Mouse (Mus musculus): ENCODE results near the gene Agpat4. TPM values are rescaled to one million over a fixed set of nuclear protein-coding genes. Genes with fewer than 3 reads are reported as not detected.

The Agpat4 gene
- polyA plus RNA-seq, 1 experiment from 2014 or later = 17.5 TPM

GRCm38 (mm10) chr17:12262851-12263250 lies 144.3 kb downstream of the Agpat4 start:
- H3K4me2 ChIP-seq (ENCODE audit: low read depth, low read length) = no peak overlapping the region
- peaks cover 3% of the 10 kb centered on the region for H3K36me3 ChIP-seq (replicated peaks; ENCODE audit: control insufficient read depth, insufficient read depth, low read depth, low read length)
- no peaks in the 10 kb centered on the region for H3K4me1 ChIP-seq (ENCODE audit: control insufficient read depth, insufficient read depth, low read length)
- WGBS = 89% methylated on average over 8 of the region's 8 CpGs
- no peak overlapping the region for H3K9ac ChIP-seq (replicated peaks; ENCODE audit: low read length)
- no peaks in the 10 kb centered on the region for H3K9me3 ChIP-seq (replicated peaks; ENCODE audit: control insufficient read depth, low read length)
- no peak for DNase-seq (ENCODE audit: low spot score)
- no peak overlapping the region for H3K27ac ChIP-seq (replicated peaks; ENCODE audit: low read depth, low read length)
- H3K4me3 ChIP-seq (ENCODE audit: low read depth, low read length) = no peak overlapping the region
- no peak for ATAC-seq (replicated peaks; ENCODE audit: insufficient number of reproducible peaks, low FRiP score, low TSS enrichment, low read depth)
- H3K27me3 ChIP-seq (ENCODE audit: control insufficient read depth, insufficient read depth, low read length) = no peaks in the 10 kb centered on the region

- H3K4me2 ChIP-seq (ENCODE audit: low read depth, low read length) = no peak overlapping the region
- H3K27ac ChIP-seq (replicated peaks; ENCODE audit: low read depth, low read length) = no peak overlapping the region
- H3K4me3 ChIP-seq (ENCODE audit: low read depth, low read length) = no peak overlapping the region
- ATAC-seq (replicated peaks; ENCODE audit: insufficient number of reproducible peaks, low FRiP score, low TSS enrichment, low read depth) = no peak
- no peak overlapping the region for H3K9ac ChIP-seq (replicated peaks; ENCODE audit: low read length)
- no peaks in the 10 kb centered on the region for H3K9me3 ChIP-seq (replicated peaks; ENCODE audit: control insufficient read depth, low read length)
- H3K27me3 ChIP-seq (ENCODE audit: control insufficient read depth, insufficient read depth, low read length) = no peaks in the 10 kb centered on the region
- WGBS = 85% methylated on average over 13 of the region's 13 CpGs
- no peaks in the 10 kb centered on the region for H3K4me1 ChIP-seq (ENCODE audit: control insufficient read depth, insufficient read depth, low read length)
- no peak for DNase-seq (ENCODE audit: low spot score)
- peaks cover 3% of the 10 kb centered on the region for H3K36me3 ChIP-seq (replicated peaks; ENCODE audit: control insufficient read depth, insufficient read depth, low read depth, low read length)
Observed at GRCm38 (mm10) chr17:12263787-12264186, 145.3 kb downstream of the Agpat4 start.

GRCm38 (mm10) chr17:12264293-12264692 lies 145.8 kb downstream of the Agpat4 start:
- Histone ChIP-seq H3K27ac (replicated peaks; ENCODE audit: low read depth, low read length) (no peak overlapping the region), H3K9me3 (replicated peaks; ENCODE audit: control insufficient read depth, low read length) (no peaks in the 10 kb centered on the region), H3K4me2 (ENCODE audit: low read depth, low read length) (no peak overlapping the region), H3K4me3 (ENCODE audit: low read depth, low read length) (no peak overlapping the region), H3K4me1 (ENCODE audit: control insufficient read depth, insufficient read depth, low read length) (no peaks in the 10 kb centered on the region), H3K9ac (replicated peaks; ENCODE audit: low read length) (no peak overlapping the region), H3K36me3 (replicated peaks; ENCODE audit: control insufficient read depth, insufficient read depth, low read depth, low read length) (no peaks in the 10 kb centered on the region), H3K27me3 (ENCODE audit: control insufficient read depth, insufficient read depth, low read length) (no peaks in the 10 kb centered on the region)
- ATAC-seq (replicated peaks; ENCODE audit: insufficient number of reproducible peaks, low FRiP score, low TSS enrichment, low read depth) = no peak
- 92% methylated on average over 3 of the region's 3 CpGs for whole genome bisulfite sequencing
- no peak for DNase-seq (ENCODE audit: low spot score)

- H3K4me2 ChIP-seq (ENCODE audit: low read depth, low read length) = no peak overlapping the region
- WGBS = 70% methylated on average over 21 of the region's 21 CpGs
- no peak overlapping the region for H3K4me3 ChIP-seq (ENCODE audit: low read depth, low read length)
- H3K36me3 ChIP-seq (replicated peaks; ENCODE audit: control insufficient read depth, insufficient read depth, low read depth, low read length) = peaks cover 8% of the 10 kb centered on the region
- H3K9ac ChIP-seq (replicated peaks; ENCODE audit: low read length) = no peak overlapping the region
- H3K4me1 ChIP-seq (ENCODE audit: control insufficient read depth, insufficient read depth, low read length) = no peaks in the 10 kb centered on the region
- no peak for ATAC-seq (replicated peaks; ENCODE audit: insufficient number of reproducible peaks, low FRiP score, low TSS enrichment, low read depth)
- no peak overlapping the region for H3K27ac ChIP-seq (replicated peaks; ENCODE audit: low read depth, low read length)
- no peaks in the 10 kb centered on the region for H3K27me3 ChIP-seq (ENCODE audit: control insufficient read depth, insufficient read depth, low read length)
- peak; percentile 39 for DNase-seq (ENCODE audit: low spot score)
- H3K9me3 ChIP-seq (replicated peaks; ENCODE audit: control insufficient read depth, low read length) = no peaks in the 10 kb centered on the region
Observed at GRCm38 (mm10) chr17:12265969-12266925, 147.7 kb downstream of the Agpat4 start.

DNA sequence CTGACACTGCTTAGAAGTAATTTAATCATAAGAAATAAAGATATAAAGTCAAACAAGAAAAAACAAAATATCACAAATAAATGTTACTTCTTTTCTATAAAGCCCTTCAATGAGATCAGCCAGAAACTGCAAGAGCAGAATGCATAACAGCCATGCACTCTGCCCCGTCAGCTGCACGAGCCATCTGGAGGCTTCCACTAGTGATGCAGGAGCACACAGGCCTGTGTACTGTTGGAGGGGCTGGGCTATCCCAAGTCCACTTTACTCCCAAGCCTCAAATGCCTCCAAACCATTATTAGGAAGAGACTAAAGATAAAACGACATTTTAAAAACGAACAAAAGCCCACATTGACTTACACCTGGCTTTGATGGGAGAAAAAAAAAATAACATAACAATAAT lies 149.6 kb downstream of the Agpat4 start:
- peaks cover 9% of the 10 kb centered on the region for H3K36me3 ChIP-seq (replicated peaks; ENCODE audit: control insufficient read depth, insufficient read depth, low read depth, low read length)
- no peaks in the 10 kb centered on the region for H3K27me3 ChIP-seq (ENCODE audit: control insufficient read depth, insufficient read depth, low read length)
- no peaks in the 10 kb centered on the region for H3K9me3 ChIP-seq (replicated peaks; ENCODE audit: control insufficient read depth, low read length)
- no peak for ATAC-seq (replicated peaks; ENCODE audit: insufficient number of reproducible peaks, low FRiP score, low TSS enrichment, low read depth)
- H3K4me2 ChIP-seq (ENCODE audit: low read depth, low read length) = no peak overlapping the region
- no peak overlapping the region for H3K9ac ChIP-seq (replicated peaks; ENCODE audit: low read length)
- H3K4me1 ChIP-seq (ENCODE audit: control insufficient read depth, insufficient read depth, low read length) = no peaks in the 10 kb centered on the region
- 83% methylated on average over 4 of the region's 4 CpGs for WGBS
- no peak overlapping the region for H3K27ac ChIP-seq (replicated peaks; ENCODE audit: low read depth, low read length)
- no peak overlapping the region for H3K4me3 ChIP-seq (ENCODE audit: low read depth, low read length)
- DNase-seq (ENCODE audit: low spot score) = no peak

GRCm38 (mm10) chr17:12268538-12268937 lies 150.0 kb downstream of the Agpat4 start:
- no peak overlapping the region for H3K4me3 ChIP-seq (ENCODE audit: low read depth, low read length)
- ATAC-seq (replicated peaks; ENCODE audit: insufficient number of reproducible peaks, low FRiP score, low TSS enrichment, low read depth) = no peak
- H3K27ac ChIP-seq (replicated peaks; ENCODE audit: low read depth, low read length) = no peak overlapping the region
- 86% methylated on average over 10 of the region's 10 CpGs for WGBS
- no peaks in the 10 kb centered on the region for H3K4me1 ChIP-seq (ENCODE audit: control insufficient read depth, insufficient read depth, low read length)
- H3K36me3 ChIP-seq (replicated peaks; ENCODE audit: control insufficient read depth, insufficient read depth, low read depth, low read length) = peaks cover 9% of the 10 kb centered on the region
- no peak for DNase-seq (ENCODE audit: low spot score)
- no peak overlapping the region for H3K4me2 ChIP-seq (ENCODE audit: low read depth, low read length)
- no peak overlapping the region for H3K9ac ChIP-seq (replicated peaks; ENCODE audit: low read length)
- no peaks in the 10 kb centered on the region for H3K9me3 ChIP-seq (replicated peaks; ENCODE audit: control insufficient read depth, low read length)
- H3K27me3 ChIP-seq (ENCODE audit: control insufficient read depth, insufficient read depth, low read length) = no peaks in the 10 kb centered on the region

Other genes with a start within 250 kb of the Agpat4 start
- gene Map3k4, start 200.1 kb downstream of the Agpat4 start, polyA plus RNA-seq (2014; fragmentation: Nextera tagmentation; extraction: Ambion mirVana) = 38.8 and 42.0 TPM in 2 replicates

All from embryonic facial prominence, embryonic 11.5 days (tissue).